Mouse (Mus musculus): ENCODE measurements around the gene Herc4. TPM values are rescaled to one million over a fixed set of nuclear protein-coding genes. Genes with fewer than 3 reads are reported as not detected.
A peak's percentile ranks its signal among the peaks of the same experiment; 100 is the strongest.

Gene Herc4
- total RNA-seq (2021), result 10 to 100 TPM; 76.3 to 89.6 TPM
- long read RNA-seq, experiment 1, transcript Herc4-201 (25 exons, 3,898 nt), result major isoform, 29 of 64 reads
- long read RNA-seq, experiment 1, partial matches to known transcripts, result 12 of 64 reads
- long read RNA-seq, experiment 1, other reads (novel, unspliced or antisense), result 23 of 64 reads
- long read RNA-seq, experiment 2, transcript Herc4-201 (25 exons, 3,898 nt), result major isoform, 18 of 28 reads
- long read RNA-seq, experiment 2, partial matches to known transcripts, result 5 of 28 reads
- long read RNA-seq, experiment 2, other reads (novel, unspliced or antisense), result 5 of 28 reads

DNA sequence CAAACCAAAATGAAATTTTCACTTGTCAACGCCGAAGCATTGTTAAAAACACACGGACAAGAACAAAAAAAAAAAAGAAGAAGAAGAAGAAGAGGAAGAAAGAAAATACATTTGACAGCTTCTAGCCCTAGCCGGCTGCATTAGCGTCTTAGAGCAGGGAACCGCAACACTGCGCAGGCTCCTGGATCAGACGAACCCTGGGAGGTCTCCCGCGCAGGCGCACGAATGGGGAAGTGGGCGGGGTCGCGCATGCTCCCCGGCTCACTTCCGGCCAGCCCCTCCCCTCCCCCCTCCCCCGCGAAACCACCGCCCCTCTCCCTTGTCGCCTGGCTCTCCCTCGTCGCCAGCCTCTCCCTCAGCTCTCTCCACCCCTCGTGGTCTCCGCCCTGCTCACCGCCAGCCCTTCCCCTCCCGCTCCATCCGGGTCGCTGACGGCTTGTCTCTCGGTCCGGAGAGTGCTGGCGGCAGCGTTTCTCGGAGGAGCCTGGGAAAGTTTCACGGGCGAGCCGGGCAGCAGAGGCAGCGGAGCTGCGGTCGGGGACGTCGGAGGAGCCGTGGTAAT, at the start of gene Herc4:
TSS of gene Herc4 (plus strand) at position 318 of the 562 bp plus-strand sequence.
- DNase-seq, result peak; percentile 98

DNA sequence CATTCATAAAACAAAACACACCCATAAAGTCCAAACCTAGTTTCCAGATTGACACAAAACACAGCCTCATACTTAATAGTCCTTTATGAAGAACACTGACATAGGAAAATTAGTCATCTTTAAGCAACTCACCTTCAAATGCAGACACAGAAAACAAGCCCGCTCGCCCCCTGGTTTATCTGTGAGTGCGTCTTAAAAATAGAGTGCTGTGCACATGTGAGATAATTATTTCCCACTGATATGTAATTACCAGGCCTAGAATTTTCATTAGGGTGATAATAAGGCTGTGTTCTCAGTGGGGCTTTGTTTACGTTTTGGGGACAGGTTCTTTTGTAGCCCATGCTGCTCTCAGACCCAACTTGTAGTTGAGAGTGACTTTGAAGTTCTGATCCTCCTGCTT, 44.6 kb upstream of the Herc4 start:
- DNase-seq, result no peak

DNA sequence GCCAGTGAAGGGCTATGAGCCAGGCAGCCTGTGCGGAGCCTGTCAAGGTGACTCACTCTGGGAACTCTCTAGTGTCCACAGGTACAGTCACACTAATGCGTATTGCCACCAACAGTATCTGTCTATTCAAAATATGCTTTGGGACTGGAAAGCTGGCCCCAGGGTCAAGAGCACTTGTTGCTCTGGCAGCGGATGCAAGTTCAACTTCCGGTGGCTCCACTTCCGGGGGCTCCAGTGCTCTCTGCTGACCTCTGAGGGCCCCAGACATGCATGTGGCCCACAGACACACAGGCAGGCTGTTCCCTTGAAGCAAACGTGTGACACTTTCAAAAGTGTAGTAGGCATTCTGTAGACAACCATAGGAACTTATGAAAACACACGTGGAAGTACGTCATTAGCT, 42.1 kb upstream of the Herc4 start:
- DNase-seq, result no peak

DNA sequence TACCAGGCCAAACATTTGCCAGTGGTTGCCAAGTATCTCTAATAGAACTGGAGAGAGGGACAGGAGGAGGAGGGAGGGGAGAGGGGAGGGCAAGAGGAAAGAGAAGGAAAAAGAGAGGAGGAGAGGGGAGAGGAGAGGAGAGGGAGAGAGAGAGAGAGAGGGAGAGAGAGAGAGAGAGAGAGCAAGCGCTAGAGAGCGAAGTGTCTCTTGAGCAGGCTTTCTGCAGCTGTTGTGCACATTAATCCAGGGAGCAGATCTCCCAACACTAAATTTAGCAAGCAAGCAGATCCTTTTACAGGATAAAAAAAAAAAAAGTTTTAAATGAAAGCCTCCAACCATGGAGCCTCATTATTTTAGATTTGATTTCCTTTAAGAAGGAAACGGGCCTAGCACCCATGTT, 40.6 kb upstream of the Herc4 start:
- no peak for DNase-seq

DNA sequence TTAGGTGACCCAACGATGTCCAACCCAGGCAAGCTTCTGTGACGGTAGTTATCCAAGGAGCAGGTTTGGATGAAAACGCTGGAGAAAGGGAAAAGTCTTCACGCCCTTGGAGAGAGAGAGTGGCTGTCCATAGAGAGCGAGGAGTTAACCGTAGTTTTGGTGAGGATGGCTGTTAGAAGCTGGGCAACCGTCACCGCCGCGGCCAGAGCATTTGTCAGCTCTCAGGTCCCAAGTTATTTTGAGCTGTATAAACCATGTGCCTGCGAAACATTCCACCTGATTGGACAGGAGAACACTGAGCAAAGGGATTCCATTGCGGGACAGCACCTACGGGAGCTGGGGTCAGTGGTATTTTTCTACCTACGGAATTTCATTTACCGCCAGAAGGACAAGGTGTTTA, 39.9 kb upstream of the Herc4 start, which contains the start of gene Mypn:
TSS of gene Mypn (minus strand) at position 225 of the 400 bp plus-strand sequence.
- no peak for DNase-seq

DNA sequence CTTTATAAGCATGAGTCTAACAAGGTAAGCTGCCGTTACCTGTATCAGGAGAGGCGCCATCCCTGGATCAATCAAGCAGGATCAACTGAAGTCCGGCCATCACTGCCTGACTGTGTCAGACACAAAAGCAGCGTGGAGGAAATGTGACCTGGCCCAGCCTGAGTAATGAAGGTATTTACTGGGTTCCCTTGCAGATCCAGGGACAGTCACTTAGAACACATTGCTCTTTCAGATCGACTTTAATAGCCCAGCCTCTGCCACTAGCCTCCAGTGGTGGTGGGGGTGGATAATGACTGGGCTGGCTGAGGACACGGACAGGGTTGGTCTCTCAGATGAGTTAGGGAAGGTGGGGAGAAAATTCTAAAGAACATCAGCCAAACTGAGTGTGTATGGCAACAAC, 34.7 kb upstream of the Herc4 start:
- no peak for DNase-seq

DNA sequence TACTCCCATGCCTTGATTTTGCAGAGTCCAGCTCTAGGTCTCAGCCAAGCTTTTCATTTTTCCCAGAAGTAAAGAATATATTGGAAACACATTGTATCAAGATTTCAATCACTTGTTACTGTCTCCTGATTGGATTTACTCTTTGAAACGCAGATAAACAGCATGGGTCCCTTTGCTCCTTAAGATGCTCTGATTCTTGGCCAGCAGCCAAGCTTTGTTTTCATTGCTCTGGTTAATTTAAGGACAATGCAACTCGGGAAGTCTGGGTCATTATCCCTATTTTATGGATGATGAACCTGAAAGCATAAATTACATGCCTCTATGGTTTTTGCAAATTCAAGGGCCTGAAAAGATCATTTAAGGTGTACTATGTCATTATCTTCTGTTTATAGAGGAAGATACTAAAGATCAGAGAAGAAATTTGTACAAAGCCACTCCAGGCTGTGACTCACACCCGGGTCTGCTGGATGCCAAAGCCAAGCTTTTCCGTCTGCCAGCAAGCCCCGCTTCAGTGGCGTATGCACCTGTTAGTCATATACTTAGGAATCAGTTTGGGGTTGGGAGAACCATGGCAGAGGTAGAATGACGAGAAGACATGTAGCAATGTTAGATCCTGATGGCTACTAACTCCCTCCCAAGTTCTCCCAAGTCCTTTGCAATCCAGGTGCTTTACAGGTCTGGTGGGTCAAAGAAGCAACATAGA, 22.4 kb upstream of the Herc4 start:
- DNase-seq, result peak; percentile 44

DNA sequence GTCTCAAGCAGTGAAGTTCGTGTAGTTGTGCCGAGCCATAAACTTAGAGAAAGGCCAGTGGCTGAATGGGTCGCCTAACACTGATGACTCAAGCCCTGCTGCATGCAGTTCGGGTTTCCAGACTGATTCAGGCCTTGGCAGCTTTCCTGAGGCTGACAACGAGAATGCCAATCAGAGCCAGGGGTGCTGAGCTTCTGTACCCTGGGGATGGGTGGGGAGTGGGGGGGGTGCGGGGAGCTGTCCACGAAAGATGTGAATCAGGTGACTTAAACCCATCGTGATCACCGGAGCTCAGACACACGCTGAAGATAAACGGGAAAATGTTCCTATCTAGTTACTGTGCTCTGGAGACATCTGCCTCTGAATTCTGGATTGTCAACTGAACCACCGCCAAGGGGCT, 19.3 kb upstream of the Herc4 start:
- peak; percentile 63 for DNase-seq

DNA sequence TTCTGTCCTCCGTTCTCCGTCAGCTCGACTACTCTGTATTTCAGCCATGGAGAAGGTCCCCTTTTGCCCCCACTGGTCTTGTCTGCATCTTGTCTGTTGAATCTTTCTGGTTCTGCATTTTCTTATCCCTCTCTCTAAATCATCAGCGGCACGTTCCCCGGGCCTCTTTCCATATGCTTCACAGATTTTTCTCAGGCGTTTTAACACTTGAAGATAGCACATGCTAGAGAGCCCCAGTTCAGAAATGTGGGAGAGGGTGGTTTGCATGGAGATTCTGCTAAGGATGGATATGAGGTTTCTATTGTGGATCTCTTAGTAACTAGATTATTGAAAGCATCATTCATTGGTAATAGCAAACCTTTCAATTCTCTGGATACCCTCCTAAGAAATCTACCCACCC, 13.3 kb upstream of the Herc4 start:
- DNase-seq, result no peak

DNA sequence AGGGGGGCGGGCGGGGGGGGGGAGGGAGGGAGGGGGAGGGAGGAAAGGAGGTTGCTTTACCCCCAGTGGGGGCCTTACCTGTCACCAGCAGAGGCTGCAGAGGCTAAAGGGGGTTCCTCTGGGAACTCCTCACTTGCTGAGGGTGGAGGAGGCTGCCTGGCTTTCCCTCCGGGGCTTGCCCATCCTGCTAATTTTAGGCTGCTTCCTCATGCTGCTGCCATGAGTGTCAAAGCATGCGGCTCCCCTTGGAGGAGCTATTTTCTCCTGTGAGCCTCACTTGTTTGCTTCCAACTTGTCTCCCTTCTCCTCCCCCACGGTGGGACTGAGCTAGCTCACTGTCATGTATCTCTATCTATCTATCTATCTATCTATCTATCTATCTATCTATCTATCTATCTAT, 12.8 kb upstream of the Herc4 start:
- DNase-seq, result no peak

DNA sequence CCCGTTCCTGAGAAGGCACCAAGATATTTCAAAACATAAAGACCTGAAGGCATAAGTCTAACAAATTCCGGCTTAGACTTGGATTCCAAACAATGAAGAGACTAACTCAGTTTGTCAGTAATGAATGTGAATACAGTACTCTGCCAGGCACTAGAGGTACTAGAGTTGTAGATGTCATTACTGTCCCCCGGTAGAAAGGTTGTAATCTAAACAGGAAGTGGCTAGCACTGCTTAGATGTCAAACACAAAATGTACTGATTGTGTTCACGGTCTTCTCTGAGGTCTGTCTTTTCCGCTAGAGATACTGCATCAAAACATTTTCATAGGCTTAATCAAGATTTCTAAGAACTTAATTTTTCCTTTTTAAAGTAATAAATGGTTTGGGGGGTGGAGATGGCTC, 12.0 kb upstream of the Herc4 start:
- DNase-seq, result no peak

DNA sequence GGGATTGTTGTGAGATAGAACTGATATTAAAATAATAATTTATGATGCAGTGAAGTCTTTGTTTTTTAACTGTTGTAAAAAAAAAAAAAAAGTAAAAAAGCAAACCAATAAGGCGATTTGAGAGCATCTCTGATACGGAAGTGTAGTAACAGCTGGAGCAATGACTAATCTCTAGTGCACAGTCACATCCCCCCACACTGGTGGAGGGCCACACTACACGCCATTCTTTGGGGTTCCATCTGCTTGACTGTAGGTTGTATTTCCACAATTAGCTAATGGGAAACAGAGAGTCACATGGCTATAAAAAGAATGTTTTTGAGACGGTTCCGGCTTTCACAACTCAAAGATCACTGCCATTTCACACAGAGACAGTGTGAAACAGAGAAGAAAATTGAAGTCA, 9.5 kb upstream of the Herc4 start:
- no peak for DNase-seq

DNA sequence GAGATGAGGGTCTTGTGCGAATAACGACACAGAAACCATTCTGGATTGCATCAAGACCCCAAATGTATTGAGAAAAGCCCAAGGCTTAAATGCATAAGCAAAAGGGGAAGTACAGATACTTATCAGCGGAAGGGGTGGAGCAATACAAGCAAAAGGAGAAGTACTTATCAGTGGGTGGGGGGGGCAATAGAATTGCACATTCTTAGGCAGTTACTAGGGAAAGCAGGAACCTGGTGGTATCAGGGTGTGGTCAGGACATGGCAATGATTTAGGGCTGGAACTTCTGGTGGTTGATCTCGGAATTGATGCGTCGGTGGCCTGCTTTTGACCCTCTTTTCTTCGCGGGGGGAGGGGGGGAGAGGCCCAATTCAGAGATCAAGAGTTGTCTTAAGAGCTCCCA, 7.7 kb upstream of the Herc4 start:
- DNase-seq, result no peak

DNA sequence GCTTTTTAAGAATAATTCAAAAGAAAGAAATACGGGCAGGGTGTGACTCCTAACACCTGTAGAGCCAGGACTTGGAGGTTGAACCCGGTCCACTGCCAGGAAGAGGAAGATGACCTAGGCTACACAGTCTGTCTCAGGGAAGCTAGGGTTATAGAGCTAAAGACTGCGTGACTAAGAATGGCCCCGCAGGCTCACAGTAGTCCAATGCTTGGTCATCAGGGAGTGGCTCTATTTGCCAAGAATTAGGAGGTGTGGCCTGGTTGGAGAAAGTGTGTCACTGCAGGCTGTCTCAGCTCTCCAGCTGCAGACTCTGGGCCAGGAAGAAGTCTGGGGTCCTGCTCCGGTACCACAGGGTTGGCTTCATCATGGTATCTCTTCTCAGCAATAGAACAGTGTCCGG, 6.9 kb upstream of the Herc4 start:
- no peak for DNase-seq

DNA sequence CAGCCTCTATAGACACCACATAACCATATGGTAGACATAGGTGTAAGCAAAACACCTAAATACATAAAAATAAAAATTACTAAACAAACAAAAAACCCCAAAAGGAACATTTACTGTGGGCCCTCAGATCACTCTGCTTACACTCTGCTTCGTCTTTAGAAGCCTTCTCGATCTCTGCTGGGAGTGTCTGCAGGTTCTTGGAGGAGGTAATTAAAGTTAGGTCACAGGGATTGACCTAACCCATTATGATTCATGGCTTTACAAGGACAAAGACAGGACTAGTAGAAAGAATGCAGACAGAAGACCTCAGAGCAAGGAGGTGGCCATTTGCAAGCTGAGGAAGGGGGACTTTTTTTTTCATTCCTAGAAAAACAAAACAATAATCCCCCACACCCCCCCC, 6.4 kb upstream of the Herc4 start:
- no peak for DNase-seq

DNA sequence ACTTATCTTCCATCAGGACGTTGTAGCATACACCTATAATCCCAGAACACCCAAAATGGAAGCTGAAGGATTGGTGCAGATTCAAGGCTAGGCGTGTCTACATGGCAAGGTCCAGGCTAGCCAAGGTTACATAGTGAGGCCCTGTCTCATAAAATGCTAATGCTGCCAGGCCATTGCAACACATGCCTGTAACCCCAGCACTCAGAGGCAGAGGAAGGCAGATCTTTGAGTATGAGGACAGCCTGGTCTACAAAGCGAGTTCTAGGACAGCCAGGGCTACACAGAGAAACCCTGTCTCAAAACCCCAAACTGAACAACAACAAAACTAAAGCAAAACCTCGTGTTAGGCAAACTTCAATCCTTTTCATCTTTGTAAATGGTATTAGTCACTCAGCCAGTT, 5.5 kb upstream of the Herc4 start:
- DNase-seq, result peak; percentile 23

DNA sequence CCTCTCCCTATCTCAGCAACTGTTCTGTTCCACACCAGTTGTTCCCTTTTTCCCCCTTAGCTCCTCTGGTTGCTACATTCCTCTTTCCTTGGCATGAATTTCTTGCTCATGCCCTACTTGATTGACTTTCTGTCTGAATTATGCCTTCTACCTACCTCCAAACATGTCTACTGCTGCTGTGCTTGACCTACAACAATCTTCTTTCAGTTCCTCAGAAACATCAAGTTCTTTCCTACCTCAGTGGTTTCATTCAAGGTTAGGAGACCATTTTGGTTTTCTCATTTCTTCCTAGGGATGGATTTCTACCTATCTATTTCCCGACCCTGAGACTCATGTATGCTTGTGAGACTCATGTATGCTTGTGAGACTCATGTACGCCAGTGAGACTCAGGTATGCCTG, 3.8 kb upstream of the Herc4 start:
- no peak for DNase-seq

DNA sequence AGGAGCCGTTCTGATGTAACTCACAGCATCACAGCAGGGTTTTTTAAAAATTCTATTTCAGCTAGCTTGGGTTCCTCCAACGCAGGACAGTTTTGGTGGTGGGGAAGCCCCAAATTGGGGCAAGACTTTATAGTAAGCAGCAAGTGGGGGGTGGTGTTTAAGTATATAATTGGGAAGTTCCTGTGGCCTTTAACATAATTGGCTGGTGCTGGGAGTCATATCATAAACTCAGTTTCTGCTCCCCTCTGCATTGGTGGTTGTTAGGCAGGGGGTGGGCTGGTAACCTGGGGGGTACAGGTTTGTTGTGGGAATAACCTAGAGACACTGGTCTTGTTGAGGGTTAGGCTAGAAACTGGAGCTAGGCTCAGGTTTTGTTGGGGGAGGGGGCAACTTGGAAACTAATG, 2.7 kb upstream of the Herc4 start:
- no peak for DNase-seq

DNA sequence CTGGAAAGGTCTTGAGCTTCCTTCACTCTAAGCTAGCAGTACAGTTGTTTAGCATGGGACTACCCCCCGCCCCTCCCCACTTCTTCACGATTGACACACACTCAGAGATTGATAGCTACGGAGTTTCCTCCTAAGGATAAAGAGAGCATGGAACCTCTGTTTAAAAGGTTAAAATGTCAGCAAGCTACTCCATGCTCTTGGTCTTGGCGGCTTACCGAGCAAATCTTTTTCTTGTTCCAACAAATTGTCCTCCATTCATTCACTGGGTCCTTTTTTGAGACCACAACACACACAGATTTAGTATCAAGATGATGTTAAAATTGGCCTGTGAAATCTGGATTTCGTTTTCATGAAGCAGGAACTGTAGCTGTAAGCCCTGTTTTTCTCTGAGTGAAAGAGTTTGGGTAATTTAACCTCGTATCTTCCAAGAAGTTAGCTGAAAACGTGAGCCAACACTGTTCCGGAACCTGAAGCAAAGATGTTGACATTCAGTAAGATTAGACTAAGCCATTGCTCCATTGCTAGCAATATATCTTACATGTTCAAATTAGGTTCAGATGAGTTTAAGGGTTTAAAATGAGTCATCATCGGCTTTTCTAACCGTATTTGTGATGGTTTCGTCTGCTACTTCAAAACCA, 693 bp upstream of the Herc4 start:
- DNase-seq, result no peak

DNA sequence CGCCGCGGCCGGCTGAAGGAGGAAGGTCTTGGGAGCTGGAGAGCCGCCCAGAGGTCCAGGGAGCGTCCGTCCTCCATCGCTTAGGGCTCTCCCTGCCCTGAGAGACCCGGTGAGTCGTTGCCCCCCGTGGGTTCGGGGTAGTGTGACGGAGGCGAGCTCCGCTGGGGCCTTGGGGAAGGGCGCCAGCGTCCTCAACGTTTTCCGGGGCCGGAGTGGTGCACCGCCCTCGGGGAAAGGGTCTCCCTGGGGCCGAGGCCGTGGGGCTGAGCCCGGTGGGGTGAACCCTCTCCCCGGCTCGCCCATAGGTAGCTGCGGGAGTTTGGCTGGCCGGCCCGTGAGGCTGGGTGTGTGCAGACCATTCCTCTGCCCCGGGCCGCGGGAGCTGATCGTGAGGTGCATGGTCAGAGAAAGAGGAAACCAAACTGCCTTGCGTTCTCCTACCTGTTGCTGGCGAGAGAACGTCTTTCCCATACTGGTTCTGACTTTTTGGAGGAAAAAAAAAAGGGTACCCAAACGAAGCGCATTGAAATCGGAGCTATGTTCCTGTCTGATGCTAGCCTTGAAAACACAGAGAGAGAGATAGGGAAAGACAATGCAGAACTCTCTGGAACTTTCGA, 553 bp downstream of the Herc4 start:
- DNase-seq, result no peak

DNA sequence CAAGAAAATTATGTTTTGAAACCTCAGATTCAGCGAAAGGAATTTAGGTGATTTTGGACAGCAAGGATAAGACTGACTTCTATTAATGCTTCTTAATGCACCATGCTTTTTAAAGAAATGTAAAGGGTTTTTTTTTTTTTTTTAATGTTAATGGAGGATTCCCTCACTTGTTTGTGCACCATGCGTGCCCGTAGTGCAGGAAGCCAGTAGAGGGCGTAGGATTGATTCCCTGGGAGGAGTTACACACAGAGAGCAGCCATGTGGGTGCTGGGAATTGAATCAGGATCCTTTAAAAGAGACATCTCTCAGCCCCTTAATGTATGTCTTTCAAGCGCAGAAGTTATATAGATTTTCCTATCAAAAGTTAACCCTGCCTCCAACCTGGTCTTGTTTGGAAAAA, 1.1 kb downstream of the Herc4 start:
- peak; percentile 38 for DNase-seq

DNA sequence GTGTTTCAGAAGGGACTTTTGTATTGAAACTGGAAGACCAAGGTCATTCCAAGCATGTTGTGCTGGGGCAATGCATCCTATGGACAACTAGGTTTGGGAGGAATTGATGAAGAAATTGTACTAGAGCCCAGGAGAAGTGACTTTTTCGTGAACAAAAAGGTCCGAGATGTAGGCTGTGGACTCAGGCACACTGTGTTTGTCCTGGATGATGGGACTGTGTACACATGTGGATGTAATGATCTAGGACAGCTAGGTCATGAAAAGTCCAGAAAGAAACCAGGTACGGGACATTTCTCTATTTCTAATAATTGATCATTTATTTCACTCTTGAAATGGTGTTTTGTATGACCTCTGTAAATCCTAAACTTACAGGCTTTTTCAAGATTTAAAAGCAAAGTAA, 2.2 kb downstream of the Herc4 start:
- no peak for DNase-seq

DNA sequence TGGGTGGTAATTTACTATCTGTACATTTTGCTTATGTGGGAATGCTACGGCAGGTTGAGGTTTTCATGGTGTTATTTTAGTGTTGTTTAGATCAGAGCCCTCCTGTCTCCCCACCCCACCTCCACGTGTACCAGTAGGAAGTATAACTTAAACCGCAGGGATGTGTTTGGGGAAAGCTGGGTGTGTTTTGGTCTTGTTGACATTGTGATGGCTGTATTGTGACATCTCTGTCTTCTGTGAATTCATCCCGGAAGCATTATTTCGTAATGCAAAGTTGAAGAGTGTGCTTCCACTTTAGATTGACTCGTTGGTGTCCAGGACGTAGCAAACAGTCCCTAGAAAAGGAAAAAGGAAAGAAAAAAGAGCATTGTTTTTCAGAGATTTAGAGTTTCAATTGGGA, 3.8 kb downstream of the Herc4 start:
- no peak for DNase-seq

Measured in adrenal gland, postnatal 10 days (tissue).